Mouse (Mus musculus): ENCODE results near the gene Trip6. TPM values are rescaled to one million over a fixed set of nuclear protein-coding genes. Genes with fewer than 3 reads are reported as not detected.

Gene Trip6
- polyA plus RNA-seq (2015; fragmentation: Nextera tagmentation; extraction: Ambion mirVana) = 73.2 and 73.4 TPM in 2 replicates

- Histone ChIP-seq H3K4me3 (replicated peaks) (peak within 1 kb of the TSS; percentile 52), H3K4me1 (peaks cover 31% of the 10 kb centered on the region), H3K27ac (peak within 1 kb of the TSS; percentile 93), H3K4me2 (peak within 1 kb of the TSS; percentile 67), H3K27me3 (replicated peaks) (no peaks in the 10 kb centered on the region), H3K9ac (peak within 1 kb of the TSS; percentile 66), H3K9me3 (no peaks in the 10 kb centered on the region), H3K36me3 (peaks cover 21% of the 10 kb centered on the region)
- peak; percentile 88 for ATAC-seq (ENCODE audit: insufficient read depth, low FRiP score, low read depth)
- WGBS = 17% methylated on average over 30 of the region's 30 CpGs
Observed at GRCm38 (mm10) chr5:137314193-137315083, at the start of gene Trip6. TSS of gene Trip6 (minus strand) at chr5:137314404.

- Histone ChIP-seq H3K9me3 (no peaks in the 10 kb centered on the region), H3K36me3 (peaks cover 62% of the 10 kb centered on the region), H3K4me3 (replicated peaks) (no peak overlapping the region), H3K4me1 (no peaks in the 10 kb centered on the region), H3K4me2 (no peak overlapping the region), H3K27me3 (replicated peaks) (no peaks in the 10 kb centered on the region), H3K27ac (no peak overlapping the region), H3K9ac (no peak overlapping the region)
- 25% methylated on average over 7 of the region's 7 CpGs for WGBS
- ATAC-seq (ENCODE audit: insufficient read depth, low FRiP score, low read depth) = no peak
Observed at GRCm38 (mm10) chr5:137358382-137358781, 44.2 kb upstream of the Trip6 start.

GRCm38 (mm10) chr5:137354091-137354490 is 39.9 kb upstream of the Trip6 start:
- Histone ChIP-seq H3K4me3 (replicated peaks) (no peak overlapping the region), H3K27ac (no peak overlapping the region), H3K9ac (no peak overlapping the region), H3K36me3 (peaks cover 30% of the 10 kb centered on the region), H3K9me3 (no peaks in the 10 kb centered on the region), H3K27me3 (replicated peaks) (no peaks in the 10 kb centered on the region), H3K4me1 (peaks cover 21% of the 10 kb centered on the region), H3K4me2 (no peak overlapping the region)
- WGBS = 81% methylated on average over 17 of the region's 17 CpGs
- no peak for ATAC-seq (ENCODE audit: insufficient read depth, low FRiP score, low read depth)

- H3K27ac ChIP-seq = peak overlapping the region; percentile 98
- peaks cover 34% of the 10 kb centered on the region for H3K4me1 ChIP-seq
- H3K36me3 ChIP-seq = peaks cover 24% of the 10 kb centered on the region
- no peaks in the 10 kb centered on the region for H3K9me3 ChIP-seq
- H3K9ac ChIP-seq = peak overlapping the region; percentile 34; the same call in 1 of the 2 replicates
- peak overlapping the region; percentile 82 for H3K4me3 ChIP-seq (replicated peaks)
- ATAC-seq (ENCODE audit: insufficient read depth, low FRiP score, low read depth) = no peak
- H3K4me2 ChIP-seq = peak overlapping the region; percentile 89
- 15% methylated on average over 16 of the region's 16 CpGs for WGBS
- no peaks in the 10 kb centered on the region for H3K27me3 ChIP-seq (replicated peaks)
Observed at GRCm38 (mm10) chr5:137352011-137352975, 38.1 kb upstream of the Trip6 start.

GRCm38 (mm10) chr5:137351394-137351793 is 37.2 kb upstream of the Trip6 start:
- H3K4me3 ChIP-seq (replicated peaks) = peak overlapping the region; percentile 82
- peak overlapping the region; percentile 96 for H3K9ac ChIP-seq
- peak overlapping the region; percentile 98 for H3K27ac ChIP-seq
- peaks cover 39% of the 10 kb centered on the region for H3K4me1 ChIP-seq
- ATAC-seq (ENCODE audit: insufficient read depth, low FRiP score, low read depth) = no peak
- H3K4me2 ChIP-seq = peak overlapping the region; percentile 89
- H3K36me3 ChIP-seq = peaks cover 23% of the 10 kb centered on the region
- no peaks in the 10 kb centered on the region for H3K9me3 ChIP-seq
- no peaks in the 10 kb centered on the region for H3K27me3 ChIP-seq (replicated peaks)
- WGBS = 6% methylated on average over 4 of the region's 4 CpGs

- WGBS = 2% methylated on average over 8 of the region's 8 CpGs
- Histone ChIP-seq H3K9ac (peak overlapping the region; percentile 96), H3K4me3 (replicated peaks) (peak overlapping the region; percentile 82), H3K9me3 (no peaks in the 10 kb centered on the region), H3K4me2 (peak overlapping the region; percentile 89), H3K36me3 (peaks cover 21% of the 10 kb centered on the region), H3K4me1 (peaks cover 40% of the 10 kb centered on the region), H3K27me3 (replicated peaks) (no peaks in the 10 kb centered on the region), H3K27ac (peak overlapping the region; percentile 98)
- ATAC-seq (ENCODE audit: insufficient read depth, low FRiP score, low read depth) = no peak
Observed at GRCm38 (mm10) chr5:137351058-137351380, 36.8 kb upstream of the Trip6 start.

GRCm38 (mm10) chr5:137350205-137351057 is 36.2 kb upstream of the Trip6 start:
- H3K36me3 ChIP-seq = peaks cover 15% of the 10 kb centered on the region
- peak; percentile 48 for ATAC-seq (ENCODE audit: insufficient read depth, low FRiP score, low read depth)
- peak overlapping the region; percentile 82 for H3K4me3 ChIP-seq (replicated peaks)
- peaks cover 42% of the 10 kb centered on the region for H3K4me1 ChIP-seq
- peak overlapping the region; percentile 98 for H3K27ac ChIP-seq
- H3K9ac ChIP-seq = peak overlapping the region; percentile 96
- under 1% methylated on average over 54 of the region's 55 CpGs for WGBS
- peak overlapping the region; percentile 89 for H3K4me2 ChIP-seq
- H3K9me3 ChIP-seq = no peaks in the 10 kb centered on the region
- no peaks in the 10 kb centered on the region for H3K27me3 ChIP-seq (replicated peaks)

- Histone ChIP-seq H3K4me1 (peaks cover 44% of the 10 kb centered on the region), H3K4me2 (peak within 1 kb of the TSS; percentile 89), H3K36me3 (peaks cover 9% of the 10 kb centered on the region), H3K27me3 (replicated peaks) (no peaks in the 10 kb centered on the region), H3K4me3 (replicated peaks) (peak within 1 kb of the TSS; percentile 82), H3K9ac (peak within 1 kb of the TSS; percentile 96), H3K9me3 (no peaks in the 10 kb centered on the region), H3K27ac (peak within 1 kb of the TSS; percentile 98)
- ATAC-seq (ENCODE audit: insufficient read depth, low FRiP score, low read depth) = peak; percentile 93
- WGBS = under 1% methylated on average over 32 of the region's 32 CpGs
Observed at GRCm38 (mm10) chr5:137349384-137350204, 35.4 kb upstream of the Trip6 start, which contains the start of gene Ephb4. TSS of gene Ephb4 (plus strand) at chr5:137350109.

GRCm38 (mm10) chr5:137348482-137349383 is 34.5 kb upstream of the Trip6 start:
- Histone ChIP-seq H3K9ac (peak overlapping the region; percentile 19; the same call in 1 of the 2 replicates), H3K36me3 (peaks cover under 1% of the 10 kb centered on the region; the same call in 1 of the 2 replicates), H3K4me2 (peak overlapping the region; percentile 89), H3K4me1 (peaks cover 44% of the 10 kb centered on the region), H3K27me3 (replicated peaks) (no peaks in the 10 kb centered on the region), H3K27ac (peak overlapping the region; percentile 98), H3K4me3 (replicated peaks) (peak overlapping the region; percentile 82), H3K9me3 (no peaks in the 10 kb centered on the region)
- no peak; the same call in 1 of the 2 replicates for ATAC-seq (ENCODE audit: insufficient read depth, low FRiP score, low read depth)
- 3% methylated on average over 33 of the region's 33 CpGs for WGBS
